Mouse (Mus musculus) layer of hippocampus, adult 18-20 months (tissue): ENCODE measurements around the gene Tm6sf1. TPM values are rescaled to one million over a fixed set of nuclear protein-coding genes. Genes with fewer than 3 reads are reported as not detected.

Experiments
- DNase-seq, 2 experiments: peaks; one replicate each; pipeline ENCODE4 v3.0.0; 2022; ENCODE audit warnings: low spot score in 2 of 2
- total RNA-seq, 2 experiments: library from RNA; stranded (reverse); gene quantifications; 2 replicates each; pipeline ENCODE4 v1.2.3; 2021

Tm6sf1 gene
- total RNA-seq, 2 experiments from 2014 or later: 10.2 to 14.3 TPM

DNA sequence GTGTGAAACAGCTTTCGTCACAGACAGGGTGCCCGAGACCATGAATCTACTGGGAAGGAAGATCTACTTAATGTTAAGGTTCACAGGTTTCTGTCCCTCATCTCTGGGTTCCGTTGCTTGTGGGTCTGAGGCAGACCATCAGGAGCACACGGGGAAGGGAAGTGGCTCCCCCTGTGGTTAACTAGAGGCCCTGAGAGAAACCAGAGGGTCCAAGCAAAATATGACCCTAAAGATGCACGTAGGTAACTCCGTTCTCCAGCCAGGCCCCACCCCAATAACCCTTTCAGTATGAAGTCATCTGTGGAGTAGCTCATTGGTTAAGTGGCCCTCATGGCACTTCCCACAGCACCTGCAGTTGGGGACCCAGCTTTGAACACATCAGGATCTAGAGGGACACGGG, 9.2 kb upstream of the Tm6sf1 start:
- no peak for DNase-seq

DNA sequence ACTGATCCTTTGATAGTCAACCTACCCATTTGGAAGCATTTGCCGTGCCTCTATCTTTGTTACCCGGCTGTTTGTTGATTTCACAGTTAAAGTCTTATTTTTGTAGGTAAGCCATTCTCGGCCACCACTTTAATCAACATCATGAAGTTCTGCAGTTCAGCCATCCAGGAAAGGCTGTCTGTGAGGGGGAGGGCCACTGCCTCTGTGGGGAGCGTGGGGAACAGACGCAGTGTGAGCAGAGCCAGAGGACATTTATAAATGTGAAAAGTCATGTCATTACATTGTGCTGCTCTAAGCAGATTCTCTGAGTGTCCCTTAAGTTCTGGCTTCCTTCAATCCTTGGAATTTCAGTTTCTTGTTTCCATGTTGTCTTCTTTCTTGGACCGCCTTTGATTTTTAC, 8.6 kb upstream of the Tm6sf1 start:
- no peak for DNase-seq

DNA sequence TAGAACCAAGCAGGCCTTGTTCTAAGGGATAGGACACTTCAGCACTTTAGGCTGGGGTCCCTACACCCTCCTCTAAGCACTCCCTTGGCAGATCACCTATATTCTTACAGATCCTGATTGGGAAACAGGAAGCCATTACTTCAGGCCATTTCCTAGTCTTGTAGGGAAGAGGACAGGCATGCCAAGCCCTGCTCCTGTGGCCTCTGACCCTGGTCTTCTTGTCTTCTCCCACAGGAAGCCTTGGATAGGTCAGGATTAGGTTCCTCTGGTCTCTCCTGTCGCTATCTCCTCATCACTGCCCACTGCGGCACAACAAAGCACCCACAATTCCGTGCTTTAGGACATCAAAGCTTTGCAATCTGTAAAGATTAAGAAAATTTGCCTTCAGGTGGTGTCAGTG, 7.1 kb upstream of the Tm6sf1 start:
- DNase-seq: no peak

DNA sequence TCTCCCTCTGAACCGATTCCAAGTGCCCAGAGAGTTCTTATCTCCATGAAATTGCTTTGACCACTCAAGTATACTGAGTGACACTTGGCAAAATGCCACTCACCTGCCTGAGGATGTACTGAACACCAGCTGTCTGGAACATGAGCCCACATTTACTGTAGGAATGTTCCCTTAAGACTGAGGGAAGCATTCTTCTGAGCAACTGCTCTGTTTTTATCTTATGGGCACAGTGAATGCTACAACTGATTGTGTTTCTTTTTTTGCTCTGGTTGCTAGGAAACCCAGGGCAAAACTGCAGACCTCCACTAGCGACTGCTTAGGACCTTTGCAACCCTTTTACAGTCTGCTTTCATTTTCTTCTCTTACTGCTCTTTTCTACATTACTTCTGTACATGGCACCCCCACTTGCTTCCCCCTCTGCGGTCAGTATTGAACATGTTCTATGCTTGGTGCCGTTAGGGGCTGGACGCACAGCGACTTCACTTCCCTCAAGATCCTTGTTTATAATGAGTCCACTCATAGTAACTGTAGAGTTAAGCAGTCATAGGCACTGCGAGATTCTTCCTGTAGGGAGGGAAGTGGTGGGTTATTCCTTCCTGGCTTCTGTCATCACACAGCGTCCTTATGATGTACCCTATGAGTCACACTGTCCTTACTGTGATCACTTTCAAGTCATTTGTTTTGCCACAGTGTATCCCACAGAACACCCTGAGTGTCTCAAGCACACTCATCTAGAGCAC, 4.1 kb upstream of the Tm6sf1 start:
- peak in 1 of 2 experiments; percentile 21 for DNase-seq

DNA sequence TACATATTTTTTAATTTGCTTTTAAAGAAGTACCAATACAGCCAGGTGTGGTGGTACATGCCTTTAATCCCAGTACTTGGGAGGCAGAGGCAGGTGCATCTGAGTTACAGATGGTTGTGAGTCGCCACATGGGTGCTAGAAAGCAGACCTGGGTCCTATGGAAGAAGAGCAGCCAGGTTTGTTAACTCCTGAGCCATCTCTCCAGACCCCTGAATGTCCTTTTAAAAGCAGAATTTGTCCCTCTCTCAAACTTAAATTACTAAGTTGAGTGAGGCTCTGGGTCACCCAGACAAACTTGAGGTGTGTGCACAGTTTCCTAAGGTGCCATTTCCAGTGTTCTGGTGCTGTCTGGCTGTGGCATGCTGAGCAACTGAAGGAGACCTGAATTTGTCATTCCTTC, 3.1 kb upstream of the Tm6sf1 start, which contains the start of gene Gm10160:
Gene Gm10160 (minus strand): TSS at position 101 of the 400 bp plus-strand sequence.
- no peak for DNase-seq

DNA sequence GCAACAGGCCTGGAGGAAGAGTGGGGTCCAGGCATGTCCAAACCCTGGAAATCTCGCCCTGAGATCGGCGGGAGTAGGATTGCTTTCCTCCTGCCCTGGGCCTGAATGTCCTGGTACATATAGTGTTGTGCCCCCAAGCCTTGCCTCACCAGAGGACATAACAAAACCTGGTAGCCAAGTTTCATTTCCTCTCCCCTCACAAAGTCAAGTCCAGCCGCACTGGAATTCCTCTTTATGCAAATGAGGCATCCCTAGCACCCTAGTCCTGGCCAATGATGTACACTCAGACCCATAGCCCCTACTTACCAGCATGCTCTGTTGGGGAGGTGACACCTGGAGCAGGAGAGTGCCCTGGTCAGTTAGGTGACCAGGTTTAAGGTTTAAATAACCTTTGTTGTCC, 2.6 kb upstream of the Tm6sf1 start:
- no peak for DNase-seq

DNA sequence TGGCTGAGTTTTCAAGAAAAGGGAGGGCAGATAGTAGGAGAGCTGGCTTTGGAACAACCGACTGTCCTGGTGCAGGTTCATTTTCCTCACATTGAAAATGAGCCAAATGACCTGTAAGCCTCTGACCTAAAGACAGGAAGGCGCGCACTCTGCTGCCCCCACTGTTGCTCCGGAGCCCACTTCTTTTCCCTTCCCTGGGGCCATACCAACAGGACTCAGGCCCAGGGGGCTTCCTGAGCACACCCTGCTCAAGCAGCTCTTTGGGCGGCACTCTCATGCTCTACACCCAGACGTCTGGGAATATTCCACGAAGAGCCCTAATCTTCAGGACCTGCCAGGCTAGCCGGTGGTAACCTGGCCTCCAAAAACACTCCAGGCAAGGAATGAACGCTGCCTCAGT, 565 bp upstream of the Tm6sf1 start:
- no peak for DNase-seq

DNA sequence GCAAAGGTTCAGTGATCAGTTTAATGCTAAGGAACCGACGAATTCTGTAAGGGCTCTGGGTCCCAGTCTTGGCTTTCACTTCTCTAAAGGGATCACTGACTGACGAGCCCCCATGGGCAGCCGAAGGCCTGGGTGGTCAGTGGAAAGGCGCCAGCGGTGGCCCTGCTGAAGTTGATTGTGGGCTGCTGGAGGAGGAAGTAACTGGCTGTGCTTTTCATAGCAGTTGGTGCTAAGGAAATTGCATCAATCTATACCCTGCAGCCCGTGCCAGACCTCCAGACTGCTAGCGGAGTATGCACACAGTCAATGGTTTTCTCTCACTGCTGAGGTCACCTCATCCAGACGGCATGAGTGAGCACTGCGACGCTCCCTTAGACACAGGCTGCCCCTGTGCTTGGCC, 1.3 kb downstream of the Tm6sf1 start:
- DNase-seq: peak in 1 of 2 experiments; percentile 17

DNA sequence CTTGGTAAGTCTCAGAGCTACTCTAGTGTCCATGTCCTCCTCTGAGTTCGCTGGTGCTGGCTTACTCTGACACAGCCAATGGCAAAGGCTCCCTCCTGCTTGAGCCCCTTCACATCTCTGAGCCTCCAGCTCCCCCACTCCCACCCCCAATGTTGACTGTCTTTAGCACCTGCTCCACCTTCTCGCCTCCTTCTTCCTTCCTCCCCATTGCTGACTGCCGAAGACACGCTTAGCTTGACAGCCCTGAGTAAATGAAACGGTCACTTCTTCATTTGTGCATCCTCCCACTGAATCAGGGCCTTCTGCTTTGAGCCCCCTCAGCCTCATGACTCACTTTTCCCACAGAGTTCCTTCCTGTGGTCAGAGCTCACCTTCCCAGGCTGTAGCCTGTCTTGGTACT, 2.2 kb downstream of the Tm6sf1 start:
- no peak for DNase-seq

DNA sequence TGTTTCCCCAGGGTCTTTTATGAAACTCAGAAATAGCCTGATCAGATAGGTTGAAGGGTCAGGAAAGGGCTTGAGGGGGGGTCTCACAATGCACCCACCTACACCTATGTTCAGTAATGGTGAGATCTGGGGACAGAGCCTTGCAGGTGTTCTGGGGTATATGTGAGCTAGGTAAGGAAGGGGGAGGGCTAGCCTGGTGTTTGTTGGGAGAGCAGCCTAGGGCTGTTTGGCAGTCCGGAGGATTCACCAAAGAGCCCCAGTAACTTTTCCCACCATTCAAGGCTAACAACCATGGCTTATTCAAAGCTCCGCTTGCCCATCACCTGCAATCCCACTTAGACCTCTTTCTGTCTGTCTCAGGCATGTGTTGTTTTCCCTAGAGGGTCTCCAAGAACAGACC, 2.7 kb downstream of the Tm6sf1 start:
- no peak for DNase-seq

DNA sequence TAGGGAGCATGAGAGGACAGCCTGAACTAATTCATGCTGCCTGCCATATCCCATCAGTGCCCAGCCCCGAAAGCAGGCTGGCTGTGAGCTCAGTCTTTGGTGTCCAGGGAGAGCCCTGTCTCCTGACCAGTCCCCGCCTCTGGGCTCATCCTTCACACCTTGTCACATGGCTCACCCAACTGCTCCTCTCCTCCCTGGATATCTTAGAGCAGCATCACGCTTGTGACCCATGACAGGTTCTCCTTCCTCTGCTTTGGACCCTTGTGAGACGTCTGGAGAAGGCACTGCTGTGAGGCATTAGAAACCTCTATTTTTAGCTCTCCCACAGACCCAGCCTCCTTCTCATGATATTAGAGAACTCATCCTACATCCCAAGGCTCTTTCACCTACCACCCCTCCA, 3.1 kb downstream of the Tm6sf1 start:
- DNase-seq: no peak

DNA sequence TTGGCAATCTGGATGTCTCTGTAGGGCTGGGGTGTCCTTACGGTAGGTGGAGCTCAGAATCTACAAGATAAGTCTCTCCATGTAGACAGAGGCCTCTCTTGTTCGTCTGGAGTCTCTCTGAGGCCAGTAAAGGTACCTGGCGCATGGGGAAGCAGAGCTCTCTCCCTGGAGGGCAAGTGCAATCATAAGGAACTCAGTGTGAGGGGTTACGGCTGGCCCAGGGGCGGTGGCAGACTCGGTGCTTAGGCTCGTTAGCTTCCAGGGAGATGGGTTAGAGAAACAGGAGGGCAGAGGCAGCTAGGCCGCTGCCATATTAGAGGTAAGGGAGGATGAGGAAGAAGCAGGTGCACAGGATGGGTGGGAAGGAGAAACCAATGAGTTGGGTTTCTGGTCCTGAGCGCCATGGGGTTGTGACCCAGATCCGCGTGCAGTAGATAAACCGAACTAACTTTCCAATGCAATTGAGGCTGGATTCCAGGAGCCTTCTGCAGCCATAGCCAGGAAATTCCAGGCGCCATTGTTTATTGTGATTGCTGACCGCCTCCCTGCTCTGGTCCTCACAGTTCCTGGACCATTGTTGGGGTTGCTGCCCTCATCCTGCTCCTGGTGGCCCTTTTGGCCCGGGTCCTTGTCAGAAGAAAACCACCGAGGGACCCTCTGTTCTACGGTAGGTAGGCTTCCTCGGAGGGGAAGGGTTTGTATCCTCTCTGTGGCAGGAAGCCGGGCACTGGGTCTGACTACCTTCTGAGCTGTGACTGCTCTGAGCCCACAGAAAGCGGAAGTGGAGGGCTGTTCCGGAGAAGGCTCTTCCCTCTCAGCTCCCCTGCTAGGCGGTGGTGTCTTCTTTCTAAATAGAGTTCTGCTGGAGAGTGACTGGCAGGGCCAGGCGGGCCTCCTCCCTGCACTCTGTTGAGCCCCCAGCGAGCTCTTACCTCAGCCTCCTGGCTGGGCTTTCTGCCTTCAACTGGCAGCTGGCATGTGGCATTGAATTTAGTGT, 4.1 kb downstream of the Tm6sf1 start:
- DNase-seq: no peak

DNA sequence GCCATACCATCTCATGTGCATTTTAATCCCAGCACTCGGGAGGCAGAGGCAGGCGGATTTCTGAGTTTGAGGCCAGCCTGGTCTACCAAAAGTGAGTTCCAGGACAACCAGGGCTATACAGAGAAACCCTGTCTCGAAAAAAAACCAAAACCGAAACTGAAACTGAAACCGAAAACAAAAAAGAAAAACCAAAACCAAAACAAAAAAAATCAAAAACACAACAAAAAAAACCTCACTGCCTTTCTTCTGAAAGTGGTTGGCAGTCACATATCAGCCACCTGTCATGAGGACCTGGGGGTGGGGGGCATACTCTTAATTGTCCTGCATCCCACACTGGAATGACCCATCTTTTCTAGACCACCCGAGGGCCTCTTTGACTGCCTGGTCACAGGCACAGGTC, 5.8 kb downstream of the Tm6sf1 start:
- no peak for DNase-seq

DNA sequence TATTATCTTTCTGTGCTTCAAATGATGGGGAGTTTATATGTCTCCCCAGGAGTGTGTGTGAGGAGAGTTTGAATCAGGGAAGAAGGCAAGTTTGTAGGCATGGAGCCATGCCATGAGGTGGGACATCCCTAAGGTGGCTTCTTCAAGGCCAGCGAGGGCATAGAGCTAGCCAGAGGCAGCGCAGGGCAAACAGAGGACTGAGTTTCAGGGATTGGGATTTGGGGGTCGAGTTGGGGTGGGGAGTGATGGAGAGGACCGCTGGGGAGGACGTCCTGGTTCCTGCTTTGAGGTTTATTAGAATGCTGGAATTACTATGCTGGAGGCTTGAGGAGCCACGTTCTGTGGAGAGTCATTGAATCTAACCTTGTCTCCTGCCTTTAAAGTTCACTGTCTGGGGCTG, 7.1 kb downstream of the Tm6sf1 start:
- no peak for DNase-seq

DNA sequence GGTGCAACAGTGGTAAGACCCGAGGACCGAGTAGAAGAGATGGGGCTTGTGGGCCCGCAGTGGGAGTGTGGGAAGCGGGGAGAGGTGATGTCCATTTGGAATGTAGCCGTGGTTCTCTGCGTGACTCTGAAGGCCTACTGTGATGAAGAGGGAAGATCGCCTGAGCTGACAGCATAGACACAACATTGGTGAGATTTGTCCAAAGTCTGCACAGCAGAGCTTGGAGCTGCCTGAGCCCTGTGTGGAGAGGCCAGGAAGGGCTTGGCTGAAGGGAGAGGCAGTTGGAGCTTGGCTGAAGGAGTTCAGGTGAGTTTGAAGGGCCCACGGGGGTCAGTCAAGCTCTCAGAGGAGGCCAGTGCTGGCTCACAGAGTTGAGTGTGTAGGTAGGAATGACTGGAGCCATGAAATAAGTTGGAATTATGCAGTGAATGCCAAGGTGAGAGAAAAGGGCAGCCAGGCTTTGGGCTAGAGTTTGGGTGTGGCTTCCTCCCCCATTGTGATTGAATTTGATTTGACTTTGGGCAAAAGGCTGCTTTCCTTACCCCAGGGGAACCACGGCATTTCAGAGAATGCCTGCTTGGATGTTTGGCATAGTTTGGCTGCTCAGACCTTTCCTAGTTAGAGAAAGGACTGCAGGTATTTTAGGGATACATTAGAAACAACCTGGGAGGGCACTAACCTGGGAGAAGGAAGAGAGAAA, 8.6 kb downstream of the Tm6sf1 start:
- no peak for DNase-seq

DNA sequence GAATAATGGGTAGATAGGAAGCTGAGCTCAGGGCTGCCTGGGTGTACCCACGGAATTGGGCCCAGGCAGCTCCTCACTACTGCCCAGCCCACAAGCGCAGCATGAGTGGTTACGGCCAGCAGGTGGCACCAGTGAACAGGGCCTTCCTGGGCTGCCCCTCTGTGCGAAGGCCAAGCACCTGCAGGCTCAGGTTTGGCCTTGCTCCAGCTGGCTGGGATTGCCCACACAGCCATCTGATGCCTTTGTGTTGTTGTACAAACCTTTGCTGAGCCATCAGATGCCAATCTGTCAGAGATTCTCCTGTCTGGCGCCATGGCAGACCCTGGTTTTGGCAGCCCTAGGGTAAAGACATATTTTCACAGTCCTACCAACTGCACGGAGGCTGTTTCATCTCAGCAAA, 9.4 kb downstream of the Tm6sf1 start:
- DNase-seq: peak; percentile 61 to 78

DNA sequence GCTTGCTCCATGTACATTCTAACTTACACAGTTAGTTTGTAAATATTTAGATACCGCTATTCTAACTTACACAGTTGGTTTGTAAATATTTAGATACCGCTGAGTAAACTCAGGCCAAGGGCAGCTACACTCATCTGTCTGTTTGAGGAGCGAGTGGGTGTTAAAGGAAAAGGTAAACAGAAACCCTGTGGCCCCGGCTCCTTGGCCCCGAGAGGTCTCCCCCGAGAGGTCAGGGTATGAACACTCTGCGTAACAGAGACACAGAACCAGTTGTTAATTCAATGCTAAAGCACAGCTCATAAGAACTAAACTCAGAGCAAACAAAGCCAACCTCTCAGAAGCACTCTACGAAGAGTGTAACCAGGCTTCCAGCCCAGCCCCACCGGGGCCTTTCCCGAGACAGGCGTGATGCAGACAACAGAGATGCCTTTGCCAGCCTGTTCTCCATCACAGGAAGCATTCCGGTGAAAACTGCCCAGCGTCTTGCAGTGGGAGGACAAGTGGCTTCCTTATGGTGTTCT, 13.8 kb downstream of the Tm6sf1 start:
- no peak for DNase-seq

DNA sequence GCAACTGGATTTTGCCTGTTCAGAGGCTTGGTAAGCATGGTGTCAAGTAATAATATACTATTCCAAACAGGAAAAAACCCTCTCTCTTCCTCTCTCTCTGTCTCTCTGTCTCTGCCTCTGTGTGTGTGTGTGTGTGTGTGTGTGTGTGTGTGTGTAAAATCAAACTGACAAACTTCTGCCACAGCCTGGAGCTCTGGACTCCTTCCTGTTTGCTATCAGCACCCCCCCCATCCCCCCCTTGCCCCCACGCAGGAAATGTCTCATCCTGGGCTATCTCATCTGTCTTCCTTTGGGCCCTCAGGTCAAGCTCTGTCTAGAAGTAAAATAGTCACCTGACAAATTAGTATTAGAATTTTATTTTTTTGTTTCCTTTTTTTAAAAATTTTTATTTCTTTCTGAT, 15.0 kb downstream of the Tm6sf1 start:
- DNase-seq: no peak

DNA sequence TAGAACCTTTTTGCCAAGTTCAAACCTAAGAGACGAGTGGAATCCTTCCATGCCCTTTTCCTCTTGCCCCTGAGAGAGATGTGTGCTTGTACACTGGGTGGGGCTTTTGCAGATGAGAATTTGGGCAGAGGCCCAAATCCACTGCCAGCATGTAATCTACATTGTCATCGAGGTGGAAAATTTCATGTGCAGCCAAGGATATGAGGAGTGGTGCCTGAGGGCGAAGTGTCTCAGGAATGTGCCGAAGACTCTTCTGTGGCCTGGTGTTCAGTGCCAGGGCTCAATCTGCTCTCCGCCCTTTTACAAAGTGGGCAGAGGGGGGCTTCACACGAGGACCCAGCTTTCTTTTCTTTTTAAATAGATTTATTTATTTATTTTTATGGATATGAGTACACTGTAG, 15.8 kb downstream of the Tm6sf1 start:
- no peak for DNase-seq

DNA sequence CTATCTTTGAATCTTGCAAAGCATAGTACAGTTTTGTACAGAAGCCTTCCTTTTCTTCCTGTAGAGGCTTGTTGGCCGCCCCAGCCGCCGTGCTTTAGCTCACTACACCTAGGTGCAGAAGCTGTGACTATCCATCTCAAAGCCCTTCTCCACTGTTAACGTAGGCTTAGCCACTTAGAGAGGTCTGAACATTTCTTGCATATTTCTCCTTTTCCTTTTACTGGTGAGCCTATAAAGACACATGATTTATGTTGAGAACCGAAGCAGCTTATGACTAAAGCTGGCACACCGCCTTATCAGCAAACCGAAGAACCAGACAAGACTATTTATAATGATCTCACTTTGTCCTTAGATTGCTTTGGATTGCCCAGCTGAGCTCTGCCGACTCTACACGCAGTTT, 16.6 kb downstream of the Tm6sf1 start:
- DNase-seq: no peak

DNA sequence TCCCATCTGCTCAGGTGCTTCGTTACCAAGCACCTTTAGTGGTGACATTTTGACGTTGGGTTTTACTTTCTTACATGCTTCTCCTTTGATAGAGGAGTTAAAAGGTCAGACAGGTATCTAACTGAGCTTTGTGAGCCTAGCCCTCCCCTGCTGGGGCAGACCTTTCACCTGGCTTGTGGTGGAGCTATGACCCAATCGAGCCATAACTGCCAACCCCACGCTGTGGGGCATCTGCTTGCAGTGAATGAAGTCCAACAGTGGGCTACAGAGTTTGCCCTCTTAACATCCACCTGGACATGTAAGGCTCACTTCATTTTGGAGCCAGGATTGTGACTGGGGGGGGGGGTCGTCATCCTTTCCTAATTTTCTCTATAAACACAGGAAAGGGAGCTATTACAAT, 21.5 kb downstream of the Tm6sf1 start:
- no peak for DNase-seq

DNA sequence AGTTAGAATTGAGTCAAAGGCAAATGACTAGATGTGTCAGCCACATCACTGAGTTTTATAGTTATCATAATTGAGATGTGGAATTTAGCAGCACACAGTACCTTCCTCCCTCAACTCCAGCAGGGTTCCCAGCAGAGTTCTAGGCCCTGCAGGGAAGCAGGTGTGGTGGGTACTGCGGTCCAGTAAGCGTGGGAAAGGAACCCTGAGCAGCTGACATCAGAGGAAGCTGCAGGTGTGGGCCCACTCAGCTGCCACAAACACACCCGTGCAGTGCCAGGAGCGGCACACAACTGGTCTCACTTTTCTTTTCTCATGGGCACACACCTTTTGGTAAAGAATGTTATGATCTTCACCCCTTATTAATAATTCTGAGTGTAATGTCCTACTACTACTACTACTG, 22.0 kb downstream of the Tm6sf1 start:
- no peak for DNase-seq
